Mouse (Mus musculus): ENCODE results near the gene D130052B06Rik. TPM values are rescaled to one million over a fixed set of nuclear protein-coding genes. Genes with fewer than 3 reads are reported as not detected.

D130052B06Rik gene
- polyA plus RNA-seq, 1 experiment: not detected

- Histone ChIP-seq H3ac (ENCODE audit: control insufficient read depth, insufficient read length) (no peak overlapping the region), H3K4me2 (ENCODE audit: low read depth) (no peak overlapping the region), H3K36me3 (ENCODE audit: control insufficient read depth, insufficient read depth) (no peaks in the 10 kb centered on the region), H3K79me2 (ENCODE audit: control insufficient read depth, insufficient read depth) (no peaks in the 10 kb centered on the region), H3K4me3 (no peak overlapping the region), H3K27me3 (ENCODE audit: control insufficient read depth, insufficient read depth, insufficient read length) (no peaks in the 10 kb centered on the region)
- TF ChIP-seq POLR2AphosphoS2 (IDR thresholded peaks at IDR 0.05; ENCODE audit: insufficient read length, low read depth) (no peak), TCF3 (IDR thresholded peaks at IDR 0.05; ENCODE audit: insufficient read length, low read depth) (no peak), REST (IDR thresholded peaks at IDR 0.05; ENCODE audit: insufficient read depth, insufficient read length) (no peak), MAX (IDR thresholded peaks at IDR 0.05; ENCODE audit: low read depth) (no peak), E2F4 (IDR thresholded peaks at IDR 0.05; ENCODE audit: insufficient read depth) (no peak), CEBPB (IDR thresholded peaks at IDR 0.05; ENCODE audit: insufficient read depth, poor library complexity, severe bottlenecking) (no peak), USF1 (IDR thresholded peaks at IDR 0.05; ENCODE audit: low read depth) (no peak), MYOG (IDR thresholded peaks at IDR 0.05; ENCODE audit: control insufficient read depth in 1 of 3, insufficient read depth in 1 of 3, insufficient read length in 2 of 3, low read depth in 2 of 3) (no peak), POLR2A (IDR thresholded peaks at IDR 0.05; ENCODE audit: insufficient read length, low read depth) (no peak), MYOD1 (IDR thresholded peaks at IDR 0.05; ENCODE audit: control insufficient read depth in 1 of 3, insufficient read length in 2 of 3, low read depth in 2 of 3) (no peak), SRF (IDR thresholded peaks at IDR 0.05; ENCODE audit: control insufficient read depth, insufficient read length, low read depth) (no peak), TCF12 (IDR thresholded peaks at IDR 0.05; ENCODE audit: insufficient read depth, poor library complexity, severe bottlenecking) (no peak)
These were observed 12.5 kb upstream of the D130052B06Rik start for GRCm38 (mm10) chr11:33586614-33587013.

- H3K4me3 ChIP-seq: no peak overlapping the region
- no peaks in the 10 kb centered on the region for H3K79me2 ChIP-seq (ENCODE audit: control insufficient read depth, insufficient read depth)
- H3K36me3 ChIP-seq (ENCODE audit: control insufficient read depth, insufficient read depth): no peaks in the 10 kb centered on the region
- no peak overlapping the region for H3K4me2 ChIP-seq (ENCODE audit: low read depth)
- no peak overlapping the region for H3ac ChIP-seq (ENCODE audit: control insufficient read depth, insufficient read length)
- TF ChIP-seq SRF (IDR thresholded peaks at IDR 0.05; ENCODE audit: control insufficient read depth, insufficient read length, low read depth): no peak
- TF ChIP-seq POLR2A (IDR thresholded peaks at IDR 0.05; ENCODE audit: insufficient read length, low read depth): no peak
- TF ChIP-seq USF1 (IDR thresholded peaks at IDR 0.05; ENCODE audit: low read depth): no peak
- TF ChIP-seq TCF3 (IDR thresholded peaks at IDR 0.05; ENCODE audit: insufficient read length, low read depth): no peak
- no peak for TF ChIP-seq REST (IDR thresholded peaks at IDR 0.05; ENCODE audit: insufficient read depth, insufficient read length)
- TF ChIP-seq TCF12 (IDR thresholded peaks at IDR 0.05; ENCODE audit: insufficient read depth, poor library complexity, severe bottlenecking): no peak
- TF ChIP-seq MYOD1 (IDR thresholded peaks at IDR 0.05; ENCODE audit: control insufficient read depth in 1 of 3, insufficient read length in 2 of 3, low read depth in 2 of 3): no peak
- TF ChIP-seq MYOG (IDR thresholded peaks at IDR 0.05; ENCODE audit: control insufficient read depth in 1 of 3, insufficient read depth in 1 of 3, insufficient read length in 2 of 3, low read depth in 2 of 3): no peak
- no peak for TF ChIP-seq MAX (IDR thresholded peaks at IDR 0.05; ENCODE audit: low read depth)
- TF ChIP-seq CEBPB (IDR thresholded peaks at IDR 0.05; ENCODE audit: insufficient read depth, poor library complexity, severe bottlenecking): no peak
- TF ChIP-seq E2F4 (IDR thresholded peaks at IDR 0.05; ENCODE audit: insufficient read depth): no peak
- TF ChIP-seq POLR2AphosphoS2 (IDR thresholded peaks at IDR 0.05; ENCODE audit: insufficient read length, low read depth): no peak
- no peaks in the 10 kb centered on the region for H3K27me3 ChIP-seq (ENCODE audit: control insufficient read depth, insufficient read depth, insufficient read length)
These were observed 8.3 kb upstream of the D130052B06Rik start for GRCm38 (mm10) chr11:33590771-33591170.

- Histone ChIP-seq H3K4me3 (no peak overlapping the region), H3K79me2 (ENCODE audit: control insufficient read depth, insufficient read depth) (no peaks in the 10 kb centered on the region), H3K4me2 (ENCODE audit: low read depth) (no peak overlapping the region), H3K27me3 (ENCODE audit: control insufficient read depth, insufficient read depth, insufficient read length) (no peaks in the 10 kb centered on the region), H3K36me3 (ENCODE audit: control insufficient read depth, insufficient read depth) (no peaks in the 10 kb centered on the region), H3ac (ENCODE audit: control insufficient read depth, insufficient read length) (no peak overlapping the region)
- TF ChIP-seq SRF (IDR thresholded peaks at IDR 0.05; ENCODE audit: control insufficient read depth, insufficient read length, low read depth) (no peak), REST (IDR thresholded peaks at IDR 0.05; ENCODE audit: insufficient read depth, insufficient read length) (no peak), USF1 (IDR thresholded peaks at IDR 0.05; ENCODE audit: low read depth) (no peak), E2F4 (IDR thresholded peaks at IDR 0.05; ENCODE audit: insufficient read depth) (no peak), MYOG (IDR thresholded peaks at IDR 0.05; ENCODE audit: control insufficient read depth in 1 of 3, insufficient read depth in 1 of 3, insufficient read length in 2 of 3, low read depth in 2 of 3) (no peak), MAX (IDR thresholded peaks at IDR 0.05; ENCODE audit: low read depth) (no peak), POLR2A (IDR thresholded peaks at IDR 0.05; ENCODE audit: insufficient read length, low read depth) (no peak), MYOD1 (IDR thresholded peaks at IDR 0.05; ENCODE audit: control insufficient read depth in 1 of 3, insufficient read length in 2 of 3, low read depth in 2 of 3) (no peak), CEBPB (IDR thresholded peaks at IDR 0.05; ENCODE audit: insufficient read depth, poor library complexity, severe bottlenecking) (no peak), POLR2AphosphoS2 (IDR thresholded peaks at IDR 0.05; ENCODE audit: insufficient read length, low read depth) (no peak), TCF3 (IDR thresholded peaks at IDR 0.05; ENCODE audit: insufficient read length, low read depth) (no peak), TCF12 (IDR thresholded peaks at IDR 0.05; ENCODE audit: insufficient read depth, poor library complexity, severe bottlenecking) (no peak)
These were observed 6.3 kb upstream of the D130052B06Rik start for GRCm38 (mm10) chr11:33592826-33593225.

GRCm38 (mm10) chr11:33596655-33597054, 2.4 kb upstream of the D130052B06Rik start:
- TF ChIP-seq MYOD1 (IDR thresholded peaks at IDR 0.05; ENCODE audit: control insufficient read depth in 1 of 3, insufficient read length in 2 of 3, low read depth in 2 of 3) (no peak), TCF3 (IDR thresholded peaks at IDR 0.05; ENCODE audit: insufficient read length, low read depth) (no peak), POLR2AphosphoS2 (IDR thresholded peaks at IDR 0.05; ENCODE audit: insufficient read length, low read depth) (no peak), CEBPB (IDR thresholded peaks at IDR 0.05; ENCODE audit: insufficient read depth, poor library complexity, severe bottlenecking) (no peak), E2F4 (IDR thresholded peaks at IDR 0.05; ENCODE audit: insufficient read depth) (no peak), POLR2A (IDR thresholded peaks at IDR 0.05; ENCODE audit: insufficient read length, low read depth) (no peak), MAX (IDR thresholded peaks at IDR 0.05; ENCODE audit: low read depth) (no peak), MYOG (IDR thresholded peaks at IDR 0.05; ENCODE audit: control insufficient read depth in 1 of 3, insufficient read depth in 1 of 3, insufficient read length in 2 of 3, low read depth in 2 of 3) (no peak), REST (IDR thresholded peaks at IDR 0.05; ENCODE audit: insufficient read depth, insufficient read length) (no peak), SRF (IDR thresholded peaks at IDR 0.05; ENCODE audit: control insufficient read depth, insufficient read length, low read depth) (no peak), USF1 (IDR thresholded peaks at IDR 0.05; ENCODE audit: low read depth) (no peak), TCF12 (IDR thresholded peaks at IDR 0.05; ENCODE audit: insufficient read depth, poor library complexity, severe bottlenecking) (no peak)
- Histone ChIP-seq H3ac (ENCODE audit: control insufficient read depth, insufficient read length) (no peak overlapping the region), H3K4me3 (no peak overlapping the region)

More at GRCm38 (mm10) chr11:33596655-33597054, 2.4 kb upstream of the D130052B06Rik start:
- H3K4me2 ChIP-seq (ENCODE audit: low read depth): no peak overlapping the region
- no peaks in the 10 kb centered on the region for H3K36me3 ChIP-seq (ENCODE audit: control insufficient read depth, insufficient read depth)
- H3K27me3 ChIP-seq (ENCODE audit: control insufficient read depth, insufficient read depth, insufficient read length): no peaks in the 10 kb centered on the region
- no peaks in the 10 kb centered on the region for H3K79me2 ChIP-seq (ENCODE audit: control insufficient read depth, insufficient read depth)
